Mouse (Mus musculus) G1E (cell line): ENCODE results near the gene Capn11. TPM values are rescaled to one million over a fixed set of nuclear protein-coding genes. Genes with fewer than 3 reads are reported as not detected.
"Not testable (repeated sequence)": the region's sequence is repeated elsewhere in the genome, so short reads cannot be mapped to it uniquely, and the experiment has no call there.

Source experiments
- ATAC-seq: 2 replicates; pipeline ENCODE4 v1.8.0; 2016; ENCODE audit warnings: mild to moderate bottlenecking; ENCODE audit not compliant: insufficient number of reproducible peaks, poor library complexity, low FRiP score, severe bottlenecking; ENCODE audit errors: extremely low read depth
- DNase-seq: peaks from one replicate; pipeline ENCODE4 v3.0.0; 2012; ENCODE audit warnings: low spot score
- H3K27me3 ChIP-seq: 2 replicates; pipeline ENCODE4 v1.6.1; 2012; ENCODE audit warnings: mild to moderate bottlenecking, low read length, inconsistent platforms; ENCODE audit not compliant: insufficient read depth
- H3K36me3 ChIP-seq: replicated peaks from 2 replicates; pipeline ENCODE3; 2012; ENCODE audit warnings: mild to moderate bottlenecking, inconsistent platforms
- H3K4me1 ChIP-seq: 2 replicates; pipeline ENCODE4 v1.6.1; 2012; ENCODE audit warnings: low read depth, low read length, inconsistent platforms, mixed read lengths; ENCODE audit not compliant: insufficient read depth
- H3K4me3 ChIP-seq: 2 replicates; pipeline ENCODE4 v1.5.1; 2012; ENCODE audit warnings: low read depth, mild to moderate bottlenecking, inconsistent platforms, low read length, moderate library complexity, mixed read lengths
- H3K9me3 ChIP-seq: replicated peaks from 2 replicates; pipeline ENCODE4 v1.6.1; 2012; ENCODE audit warnings: inconsistent platforms
- CTCF ChIP-seq: IDR thresholded peaks from 2 replicates; pipeline ENCODE4 v1.5.1; 2012; ENCODE audit warnings: low read depth, low read length, inconsistent platforms, mixed read lengths
- GATA1 ChIP-seq: IDR thresholded peaks from 2 replicates; pipeline ENCODE4 v1.6.1; 2012; ENCODE audit warnings: borderline replicate concordance, low read length, inconsistent platforms, mixed read lengths
- GATA2 ChIP-seq: IDR thresholded peaks from 2 replicates; pipeline ENCODE4 v1.6.1; 2012; ENCODE audit warnings: low read depth, low read length, inconsistent platforms, borderline replicate concordance
- POLR2AphosphoS5 ChIP-seq: IDR thresholded peaks from 2 replicates; pipeline ENCODE4 v1.6.1; 2012; ENCODE audit warnings: low read depth, low read length, inconsistent platforms; ENCODE audit not compliant: insufficient replicate concordance
- TAL1 ChIP-seq: conservative IDR thresholded peaks from 2 replicates; pipeline ENCODE4 v1.6.1; 2012; ENCODE audit warnings: low read depth, low read length, inconsistent platforms, mixed read lengths
- polyA plus RNA-seq: library from polyadenylated mRNA; stranded (reverse); fragments of >175 nt; gene quantifications from 2 replicates; pipeline ENCODE4 v1.2.3, GENCODE M21; 2012
- total RNA-seq, 2 experiments: library from RNA; stranded (forward) in 1 of 2; stranded (reverse) in 1 of 2; fragments of 200-1000 nt in 1 of 2; fragments of >200 nt in 1 of 2; fragmentation: Nextera tagmentation in 1 of 2; gene quantifications; 2 replicates each; pipeline ENCODE4 v1.2.3; 2014 to 2017

Capn11 gene
- total and polyA plus RNA-seq, 3 experiments = not detected

GRCm38 (mm10) chr17:45631940-45632339, 27.2 kb downstream of the Capn11 start:
- DNase-seq = no peak
- TF ChIP-seq TAL1 (no peak), POLR2AphosphoS5 (no peak), GATA2 (no peak), CTCF (no peak), GATA1 (no peak)

GRCm38 (mm10) chr17:45630992-45631391, 28.1 kb downstream of the Capn11 start:
- Histone ChIP-seq H3K27me3 (peaks cover 34% of the 10 kb centered on the region), H3K4me3 (no peak overlapping the region), H3K36me3 (no peaks in the 10 kb centered on the region), H3K4me1 (peaks cover 50% of the 10 kb centered on the region), H3K9me3 (no peaks in the 10 kb centered on the region)
- DNase-seq (no peak), ATAC-seq (no peak)
- no peak for TF ChIP-seq CTCF

More at GRCm38 (mm10) chr17:45631940-45632339, 27.2 kb downstream of the Capn11 start:
- no peak overlapping the region for H3K4me3 ChIP-seq
- no peak for ATAC-seq
- no peaks in the 10 kb centered on the region for H3K9me3 ChIP-seq
- H3K4me1 ChIP-seq = peaks cover 41% of the 10 kb centered on the region
- no peaks in the 10 kb centered on the region for H3K36me3 ChIP-seq
- peaks cover 37% of the 10 kb centered on the region for H3K27me3 ChIP-seq

GRCm38 (mm10) chr17:45629861-45630694, 29.0 kb downstream of the Capn11 start:
- DNase-seq = peak; percentile 23
- peak overlapping the region; percentile 63; the same call in 1 of the 2 replicates for H3K4me3 ChIP-seq
- peaks cover 53% of the 10 kb centered on the region for H3K4me1 ChIP-seq
- H3K9me3 ChIP-seq = no peaks in the 10 kb centered on the region
- no peak for ATAC-seq
- peaks cover 31% of the 10 kb centered on the region for H3K27me3 ChIP-seq
- 0 out of 2 replicates have a peak, but pooled peaks have one; percentile 24 for TF ChIP-seq CTCF
- no peak for TF ChIP-seq GATA2
- no peaks in the 10 kb centered on the region for H3K36me3 ChIP-seq

- peaks cover 53% of the 10 kb centered on the region for H3K4me1 ChIP-seq
- peaks cover 31% of the 10 kb centered on the region for H3K27me3 ChIP-seq
- no peak overlapping the region for H3K4me3 ChIP-seq
- ATAC-seq (no peak), DNase-seq (no peak)
- no peaks in the 10 kb centered on the region for H3K36me3 ChIP-seq
- H3K9me3 ChIP-seq = no peaks in the 10 kb centered on the region
- TF ChIP-seq GATA1 (no peak), TAL1 (no peak), POLR2AphosphoS5 (no peak), GATA2 (no peak), CTCF (no peak)
Measured at GRCm38 (mm10) chr17:45628885-45629855, 30.0 kb downstream of the Capn11 start.

GRCm38 (mm10) chr17:45628160-45628559, 31.0 kb downstream of the Capn11 start:
- Histone ChIP-seq H3K4me1 (peaks cover 51% of the 10 kb centered on the region), H3K9me3 (no peaks in the 10 kb centered on the region), H3K27me3 (peaks cover 25% of the 10 kb centered on the region), H3K4me3 (no peak overlapping the region), H3K36me3 (no peaks in the 10 kb centered on the region)
- no peak for DNase-seq
- no peak for ATAC-seq
- TF ChIP-seq CTCF = no peak
- no peak for TF ChIP-seq POLR2AphosphoS5
- no peak for TF ChIP-seq GATA2
- TF ChIP-seq TAL1 = no peak
- TF ChIP-seq GATA1 = no peak

GRCm38 (mm10) chr17:45626577-45627134, 32.5 kb downstream of the Capn11 start:
- peak overlapping the region; percentile 24; the same call in 1 of the 2 replicates for H3K4me3 ChIP-seq
- peak; percentile 96 for TF ChIP-seq CTCF
- TF ChIP-seq TAL1 = no peak
- TF ChIP-seq GATA1 = no peak
- no peak for TF ChIP-seq POLR2AphosphoS5
- no peak for TF ChIP-seq GATA2
- DNase-seq = peak; percentile 68
- H3K27me3 ChIP-seq = peaks cover 22% of the 10 kb centered on the region
- peak; percentile 73 for ATAC-seq
- H3K36me3 ChIP-seq = peaks cover 4% of the 10 kb centered on the region
- peaks cover 51% of the 10 kb centered on the region for H3K4me1 ChIP-seq
- no peaks in the 10 kb centered on the region for H3K9me3 ChIP-seq

- H3K27me3 ChIP-seq, ATAC-seq, H3K36me3 ChIP-seq, DNase-seq, H3K9me3 ChIP-seq, H3K4me3 ChIP-seq: not testable (repeated sequence)
- H3K4me1 ChIP-seq = peaks cover 51% of the 10 kb centered on the region
Measured at GRCm38 (mm10) chr17:45623425-45623824, 35.7 kb downstream of the Capn11 start.
